Mouse (Mus musculus) forebrain, embryonic 16.5 days (tissue): ENCODE measurements around the gene Rhog. TPM values are rescaled to one million over a fixed set of nuclear protein-coding genes. Genes with fewer than 3 reads are reported as not detected.

Experiments
- ATAC-seq: fragments of 200-750 bp; cut with Nextera tagmentation; 2 replicates; pipeline ENCODE4 v1.8.0; 2017; ENCODE audit warnings: mild to moderate bottlenecking, moderate library complexity
- H3K27ac ChIP-seq: fragments of 300-500 bp; sonication (generic); 2 replicates; pipeline ENCODE4 v1.5.1; 2014; ENCODE audit warnings: low read length, control low read depth
- H3K27me3 ChIP-seq: fragments of 300-500 bp; sonication (generic); replicated peaks from 2 replicates; pipeline ENCODE4 v1.6.1; 2014; ENCODE audit warnings: low read length; ENCODE audit not compliant: control insufficient read depth, insufficient read depth
- H3K36me3 ChIP-seq: fragments of 300-500 bp; sonication (generic); 2 replicates; pipeline ENCODE4 v1.6.1; 2014; ENCODE audit not compliant: control insufficient read depth, insufficient read depth
- H3K4me1 ChIP-seq: fragments of 300-500 bp; sonication (generic); replicated peaks from 2 replicates; pipeline ENCODE4 v1.6.1; 2014; ENCODE audit warnings: low read length; ENCODE audit not compliant: control insufficient read depth, insufficient read depth
- H3K4me2 ChIP-seq: fragments of 300-500 bp; sonication (generic); 2 replicates; pipeline ENCODE4 v1.6.1; 2014; ENCODE audit warnings: mild to moderate bottlenecking, low read length, control low read depth
- H3K4me3 ChIP-seq: fragments of 300-500 bp; sonication (generic); replicated peaks from 2 replicates; pipeline ENCODE4 v1.5.1; 2014; ENCODE audit warnings: mild to moderate bottlenecking, low read length, control low read depth
- H3K9ac ChIP-seq: fragments of 300-500 bp; sonication (generic); replicated peaks from 2 replicates; pipeline ENCODE4 v1.6.1; 2014; ENCODE audit warnings: low read depth, low read length, control low read depth
- H3K9me3 ChIP-seq: fragments of 300-500 bp; sonication (generic); 2 replicates; pipeline ENCODE4 v1.6.1; 2016; ENCODE audit warnings: low read length; ENCODE audit not compliant: control insufficient read depth
- WGBS: fragments of 180-500 bp; shearing (Covaris S2); extraction: QIAGEN DNeasy Blood & Tissue Kit; methylation state at CpG from one replicate; pipeline ENCODE4 v1.1.7; 2014; 5-methylcytosine and 5-hydroxymethylcytosine counted together
- polyA plus RNA-seq: library from polyadenylated mRNA; unstranded; fragments of >200 nt; fragmentation: Nextera tagmentation; extraction: Ambion mirVana; gene quantifications from 2 replicates; pipeline ENCODE4 v1.2.1, GENCODE M21; 2015

Rhog gene
- 15.4 and 19.5 TPM in 2 replicates for polyA plus RNA-seq

DNA sequence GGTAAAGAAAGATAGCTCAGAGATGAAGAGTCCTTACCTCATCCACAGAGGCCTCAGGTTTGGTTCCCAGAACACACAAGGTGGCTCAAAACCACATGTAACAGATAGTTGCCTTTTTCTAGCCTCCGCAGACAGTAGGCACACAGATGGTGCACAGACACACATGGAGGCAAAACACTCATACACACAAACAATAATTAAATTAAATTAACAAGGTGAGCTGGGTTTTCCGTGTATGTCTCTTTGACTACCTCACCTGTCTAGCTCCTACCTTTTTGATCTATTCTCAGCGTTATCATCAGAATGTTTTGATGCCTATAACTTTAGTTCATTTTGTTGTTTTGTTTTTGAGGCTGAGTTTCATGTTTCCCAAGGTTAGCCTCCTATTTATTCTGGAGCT, at the start of gene Rhog:
Rhog (minus strand) TSS at position 101 of the 400 bp plus-strand sequence.
- Histone ChIP-seq H3K4me3 (no peak within 1 kb of the TSS), H3K27ac (no peak within 1 kb of the TSS), H3K9ac (no peak within 1 kb of the TSS), H3K27me3 (no peaks in the 10 kb centered on the region), H3K9me3 (no peaks in the 10 kb centered on the region), H3K4me2 (no peak within 1 kb of the TSS), H3K4me1 (peaks cover 4% of the 10 kb centered on the region; the same call in 1 of the 2 replicates), H3K36me3 (no peaks in the 10 kb centered on the region)
- WGBS: 81% methylated on average over 3 of the region's 3 CpGs
- no peak for ATAC-seq

DNA sequence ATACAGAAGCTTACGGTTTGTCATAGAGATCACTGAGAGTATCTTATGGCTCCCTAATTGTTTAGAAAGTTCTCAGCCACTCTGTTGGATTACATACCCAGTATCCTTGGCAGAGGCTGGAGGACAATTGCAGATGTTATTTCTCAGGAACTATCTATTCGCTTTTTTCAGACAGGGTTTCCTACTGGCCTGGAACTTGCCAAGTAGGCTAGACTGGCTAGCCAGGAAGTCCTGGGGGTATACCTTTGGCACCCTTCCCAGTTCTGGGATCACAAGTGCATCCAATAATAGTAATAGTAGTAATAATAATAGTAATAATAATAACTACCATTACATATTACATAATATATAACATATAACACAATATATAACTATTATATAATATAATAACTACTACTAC, 49.7 kb upstream of the Rhog start:
- 91% methylated on average over 2 of the region's 2 CpGs for WGBS

DNA sequence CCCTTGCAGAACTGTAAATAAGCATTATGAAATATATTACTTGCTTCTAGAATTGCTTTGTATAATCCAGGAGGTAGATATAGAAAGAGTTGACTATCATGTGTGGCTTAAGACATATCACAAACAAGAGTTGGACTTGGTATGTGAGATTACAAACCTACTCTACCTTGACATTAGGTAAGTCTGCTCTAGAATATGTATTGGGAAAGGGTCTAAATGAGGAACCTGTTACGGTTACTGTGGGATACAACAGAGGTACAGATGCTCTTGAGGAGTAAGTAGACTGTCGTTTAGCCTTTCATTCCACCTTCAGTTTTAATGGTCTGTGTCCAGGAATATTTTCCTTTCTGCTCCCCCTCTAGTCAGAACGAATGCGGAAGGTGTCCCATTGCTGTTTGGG, 46.6 kb upstream of the Rhog start:
- ATAC-seq: no peak
- 93% methylated on average over 4 of the region's 4 CpGs for WGBS
- H3K9me3 ChIP-seq: no peaks in the 10 kb centered on the region
- H3K4me1 ChIP-seq: no peaks in the 10 kb centered on the region
- H3K27me3 ChIP-seq: no peaks in the 10 kb centered on the region
- no peak overlapping the region for H3K4me2 ChIP-seq
- H3K27ac ChIP-seq: no peak overlapping the region
- H3K36me3 ChIP-seq: no peaks in the 10 kb centered on the region
- H3K9ac ChIP-seq: no peak overlapping the region
- H3K4me3 ChIP-seq: no peak overlapping the region

More for the DNA sequence above, 49.7 kb upstream of the Rhog start:
- H3K36me3 ChIP-seq: no peaks in the 10 kb centered on the region
- no peak for ATAC-seq
- no peaks in the 10 kb centered on the region for H3K9me3 ChIP-seq
- no peak overlapping the region for H3K4me2 ChIP-seq
- no peaks in the 10 kb centered on the region for H3K4me1 ChIP-seq
- H3K9ac ChIP-seq: no peak overlapping the region
- H3K27ac ChIP-seq: no peak overlapping the region
- H3K4me3 ChIP-seq: no peak overlapping the region
- no peaks in the 10 kb centered on the region for H3K27me3 ChIP-seq

DNA sequence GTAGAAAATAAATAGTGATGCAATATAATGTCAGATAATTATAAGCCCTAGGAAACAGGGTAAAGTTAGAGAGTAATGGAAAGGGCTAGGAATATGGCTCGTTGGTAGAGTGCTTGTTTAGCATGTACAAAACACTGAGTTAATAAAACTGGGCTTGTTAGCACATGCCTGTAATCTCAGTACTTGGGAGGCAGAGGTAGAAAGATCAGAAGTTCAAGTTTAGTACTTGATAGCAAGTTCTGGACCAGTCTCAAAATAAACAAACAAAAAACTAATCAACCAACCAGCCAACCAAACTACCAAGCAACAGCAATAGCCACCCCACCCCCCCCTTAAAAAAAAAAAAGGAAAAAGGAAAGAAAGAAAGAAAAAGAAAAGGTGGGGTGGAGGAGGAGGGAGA, 44.9 kb upstream of the Rhog start:
- H3K9ac ChIP-seq: no peak overlapping the region
- WGBS: 90% methylated on average over 1 of the region's 1 CpGs
- no peak for ATAC-seq
- no peak overlapping the region for H3K4me3 ChIP-seq
- no peaks in the 10 kb centered on the region for H3K9me3 ChIP-seq
- H3K27ac ChIP-seq: no peak overlapping the region
- no peak overlapping the region for H3K4me2 ChIP-seq
- H3K36me3 ChIP-seq: no peaks in the 10 kb centered on the region
- H3K27me3 ChIP-seq: no peaks in the 10 kb centered on the region
- H3K4me1 ChIP-seq: no peaks in the 10 kb centered on the region

DNA sequence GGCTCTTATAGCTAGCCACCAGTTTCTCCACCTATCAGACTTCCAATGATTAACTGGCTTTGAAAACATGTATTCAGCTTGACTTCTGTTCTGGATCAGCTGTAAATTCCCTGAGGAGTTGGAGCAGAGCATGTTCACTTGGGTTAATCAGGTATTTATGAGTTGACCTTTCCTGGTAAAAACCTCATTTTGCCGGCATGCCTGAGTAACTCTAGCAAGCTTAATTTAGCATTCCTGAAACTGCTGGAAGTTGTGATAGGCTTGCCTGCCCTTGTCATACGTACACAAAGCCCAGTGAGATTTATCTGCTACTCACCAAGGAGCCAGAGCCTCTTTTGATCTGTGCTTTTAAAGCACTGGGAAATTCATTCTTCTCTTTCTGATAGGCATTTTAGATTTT, 37.4 kb upstream of the Rhog start:
- no peaks in the 10 kb centered on the region for H3K36me3 ChIP-seq
- no peaks in the 10 kb centered on the region for H3K4me1 ChIP-seq
- no peak overlapping the region for H3K9ac ChIP-seq
- 7% methylated on average over 2 of the region's 2 CpGs for WGBS
- H3K4me3 ChIP-seq: no peak overlapping the region
- no peak overlapping the region for H3K27ac ChIP-seq
- no peak overlapping the region for H3K4me2 ChIP-seq
- ATAC-seq: no peak
- H3K27me3 ChIP-seq: no peaks in the 10 kb centered on the region
- no peaks in the 10 kb centered on the region for H3K9me3 ChIP-seq

DNA sequence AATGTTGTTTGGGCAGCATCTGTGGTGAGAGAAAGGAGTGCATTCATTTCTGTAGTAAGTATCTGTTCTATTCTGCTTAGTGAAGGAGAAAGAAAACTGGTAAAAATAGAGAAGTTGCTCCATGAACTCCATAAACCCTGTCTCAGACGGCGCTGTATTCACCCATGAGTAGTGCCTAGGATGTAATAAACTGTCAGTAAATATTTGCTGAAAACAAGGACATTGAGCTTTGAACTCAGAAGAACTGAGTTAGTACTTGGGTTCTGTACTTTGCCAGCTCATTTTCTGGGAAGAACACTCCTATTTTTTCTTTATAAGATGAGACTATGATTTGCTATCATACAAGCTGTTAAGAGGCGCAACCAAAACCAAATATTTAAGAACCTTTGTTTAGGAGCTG, 36.4 kb upstream of the Rhog start:
- Histone ChIP-seq H3K9ac (no peak overlapping the region), H3K27ac (no peak overlapping the region), H3K36me3 (no peaks in the 10 kb centered on the region), H3K27me3 (no peaks in the 10 kb centered on the region), H3K4me1 (no peaks in the 10 kb centered on the region), H3K4me3 (no peak overlapping the region), H3K9me3 (no peaks in the 10 kb centered on the region), H3K4me2 (no peak overlapping the region)
- WGBS: 93% methylated on average over 3 of the region's 3 CpGs
- ATAC-seq: no peak

DNA sequence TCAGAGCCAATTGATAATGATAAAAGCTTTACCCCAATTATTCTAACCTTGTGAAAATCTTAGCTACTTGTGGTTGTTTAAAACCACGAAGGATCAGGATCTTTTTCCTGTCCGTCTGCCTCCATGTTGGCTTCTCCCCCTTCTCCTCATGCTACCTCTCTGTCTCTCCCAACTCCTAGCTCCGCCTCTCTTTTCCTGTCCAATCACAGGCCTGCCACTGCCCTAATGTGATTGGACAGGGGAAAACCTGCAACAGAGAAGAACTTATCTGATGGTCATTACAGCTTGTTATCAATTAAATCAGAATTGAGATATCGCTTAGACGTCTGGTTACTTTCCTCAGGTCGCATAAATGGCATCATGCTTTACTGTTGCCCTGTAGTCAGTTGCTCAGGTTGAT, 33.6 kb upstream of the Rhog start:
- Histone ChIP-seq H3K36me3 (no peaks in the 10 kb centered on the region), H3K27me3 (no peaks in the 10 kb centered on the region), H3K4me2 (no peak overlapping the region), H3K4me3 (no peak overlapping the region), H3K4me1 (no peaks in the 10 kb centered on the region), H3K9ac (no peak overlapping the region), H3K9me3 (no peaks in the 10 kb centered on the region), H3K27ac (no peak overlapping the region)
- no peak for ATAC-seq
- WGBS: 85% methylated on average over 6 of the region's 6 CpGs

DNA sequence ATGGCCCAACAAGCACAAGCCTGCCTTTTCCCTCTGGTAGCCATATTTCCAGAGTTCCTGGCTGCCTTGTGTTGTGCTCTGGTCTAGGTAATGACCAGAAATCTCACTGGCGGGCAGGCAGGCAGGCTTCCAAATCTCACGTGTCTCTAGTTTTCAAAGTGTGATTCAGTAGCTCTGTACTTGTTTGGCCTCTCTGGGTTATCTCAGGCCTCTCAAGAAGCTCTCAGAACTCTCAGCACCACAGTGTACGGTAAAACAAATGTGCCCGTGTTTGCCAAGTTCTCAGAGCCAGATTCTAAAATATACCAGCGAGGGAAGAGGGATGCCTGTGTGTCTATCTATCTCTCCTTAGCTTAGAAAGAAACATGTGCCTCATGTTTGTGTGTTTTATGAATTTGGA, 26.4 kb upstream of the Rhog start:
- ATAC-seq: no peak
- Histone ChIP-seq H3K4me2 (no peak overlapping the region), H3K27ac (no peak overlapping the region), H3K9me3 (no peaks in the 10 kb centered on the region), H3K27me3 (no peaks in the 10 kb centered on the region), H3K36me3 (no peaks in the 10 kb centered on the region), H3K4me1 (no peaks in the 10 kb centered on the region), H3K4me3 (no peak overlapping the region), H3K9ac (no peak overlapping the region)
- 84% methylated on average over 5 of the region's 5 CpGs for WGBS

DNA sequence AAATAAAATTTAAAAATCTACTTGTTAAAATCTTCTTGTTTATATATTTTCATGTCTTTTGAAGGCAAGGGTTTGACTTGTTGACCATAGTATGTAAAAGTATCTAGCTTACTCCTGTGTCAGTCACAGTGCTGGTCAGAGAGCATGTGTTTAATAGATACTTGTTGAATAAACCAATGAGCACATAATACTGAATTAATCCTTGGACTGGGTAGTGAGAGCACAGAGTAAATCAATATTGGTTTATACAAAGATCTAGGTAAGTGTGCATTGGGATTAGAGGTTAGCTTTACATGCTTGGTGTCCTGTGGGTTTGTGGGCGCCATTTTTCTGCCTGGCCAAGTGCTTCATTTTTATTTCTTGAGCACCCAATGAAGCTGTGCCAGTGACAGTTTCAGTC, 25.5 kb upstream of the Rhog start:
- Histone ChIP-seq H3K9ac (no peak overlapping the region), H3K4me1 (no peaks in the 10 kb centered on the region), H3K27me3 (no peaks in the 10 kb centered on the region), H3K4me2 (no peak overlapping the region), H3K27ac (no peak overlapping the region), H3K36me3 (no peaks in the 10 kb centered on the region), H3K4me3 (no peak overlapping the region), H3K9me3 (no peaks in the 10 kb centered on the region)
- no peak for ATAC-seq
- 97% methylated on average over 1 of the region's 1 CpGs for WGBS

DNA sequence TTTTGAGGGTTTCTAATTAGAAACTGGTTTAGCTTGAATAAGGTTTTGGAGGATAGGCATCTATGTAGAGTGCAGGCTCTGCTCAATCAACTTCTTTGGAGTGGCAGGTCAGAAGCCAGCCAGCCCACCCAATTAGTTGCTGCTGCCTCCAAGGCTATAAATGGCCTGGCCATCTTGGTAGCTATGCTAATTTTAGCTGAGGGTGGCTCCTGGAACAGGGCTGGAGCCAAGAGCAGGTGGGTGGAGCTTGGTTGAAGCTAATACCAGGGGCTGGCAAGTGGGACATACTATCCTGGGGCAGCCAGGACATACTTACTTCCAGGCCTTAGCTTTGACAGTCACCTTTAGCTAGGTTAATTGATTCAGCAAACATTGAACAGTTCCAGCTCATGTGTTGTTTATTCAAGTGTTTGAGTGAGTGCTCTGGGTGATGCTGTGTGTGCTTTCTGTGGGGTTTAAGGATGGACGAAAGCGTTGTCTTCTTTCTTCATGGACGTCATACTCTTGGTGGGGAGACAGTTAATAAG, 16.6 kb upstream of the Rhog start:
- Histone ChIP-seq H3K36me3 (no peaks in the 10 kb centered on the region), H3K9ac (no peak overlapping the region), H3K4me2 (no peak overlapping the region), H3K4me3 (no peak overlapping the region), H3K4me1 (peaks cover 10% of the 10 kb centered on the region), H3K27ac (no peak overlapping the region), H3K9me3 (no peaks in the 10 kb centered on the region), H3K27me3 (no peaks in the 10 kb centered on the region)
- WGBS: 96% methylated on average over 3 of the region's 3 CpGs
- ATAC-seq: no peak
